Mouse (Mus musculus): ENCODE measurements around the gene C2. TPM values are rescaled to one million over a fixed set of nuclear protein-coding genes. Genes with fewer than 3 reads are reported as not detected.
"Not testable (repeated sequence)": the region's sequence is repeated elsewhere in the genome, so short reads cannot be mapped to it uniquely, and the experiment has no call there.

C2 gene
- total RNA-seq, 2 experiments from 2014 or later = 0.22 to 2.0 TPM

DNA sequence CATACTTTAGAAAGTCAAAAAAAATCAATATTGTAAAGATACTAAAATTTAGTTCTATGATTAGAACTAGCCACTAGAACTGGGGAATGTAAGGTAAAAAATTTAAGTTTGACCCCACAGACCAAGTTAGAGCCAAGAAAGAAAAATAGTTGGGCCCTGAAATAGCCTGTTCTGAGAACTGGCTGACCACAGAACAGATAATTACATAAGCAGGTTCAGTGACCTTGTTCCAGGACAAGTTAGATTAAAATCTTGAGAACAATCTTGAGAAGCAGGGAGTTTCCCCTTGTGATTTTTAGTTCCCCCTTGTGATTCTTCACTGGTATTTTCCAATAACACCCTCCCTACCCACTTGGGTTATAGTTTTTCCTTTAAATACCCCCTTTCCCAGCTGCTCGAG lies 67.3 kb downstream of the C2 start:
- not testable (repeated sequence) for DNase-seq

DNA sequence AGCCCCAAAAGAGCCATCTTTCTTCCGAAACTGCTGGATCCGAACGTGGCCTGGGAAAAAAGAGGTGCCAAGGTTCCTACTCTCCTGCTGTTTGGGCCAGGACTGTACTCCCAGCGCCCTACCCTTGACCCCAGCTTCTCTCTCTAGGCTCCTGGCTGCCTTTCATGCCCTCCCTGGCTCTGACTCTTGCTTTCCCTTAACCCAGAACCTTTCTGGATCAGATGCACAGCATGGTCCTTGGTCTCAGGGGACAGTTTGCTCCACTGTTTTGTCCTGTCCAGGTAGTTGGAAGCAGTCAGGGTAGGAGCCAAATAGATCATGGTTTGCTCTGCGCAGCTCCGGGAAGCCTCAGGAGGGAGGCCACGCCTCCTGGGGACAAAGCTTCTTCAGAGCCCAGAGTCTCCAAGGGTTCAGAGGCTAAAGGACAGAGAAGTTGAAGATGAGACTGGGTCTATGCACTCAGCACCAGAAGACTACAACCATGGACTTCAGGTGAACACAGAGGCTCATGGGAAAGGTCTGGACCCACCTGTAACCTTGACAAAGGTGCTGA lies 83.2 kb downstream of the C2 start:
- DNase-seq = no peak

- not testable (repeated sequence) for DNase-seq
These were observed 84.3 kb downstream of the C2 start for GRCm38 (mm10) chr17:34813747-34814146.

Small RNAs within 50 kb of the gene (microRNA-seq; reads per million reads assigned to microRNA genes)
- gene Mir6970 (1.1 to 2.1 reads per million in 2 experiments), gene Mir6971 (5.1 to 8.0 reads per million in 2 experiments), gene Mir6972 (0 reads per million in 2 experiments)

Other genes starting within 250 kb of the C2 start
- 10 to 100 TPM in 1 of 2 experiments, 1 to 10 TPM in 1; 9.9 to 10.7 TPM for gene Tnxb, start 227.7 kb downstream of the C2 start, total RNA-seq (2021)
- gene C4b, start 154.4 kb downstream of the C2 start, total RNA-seq (2021) = 10 to 100 TPM; 15.7 to 22.6 TPM
- under 1 TPM in 1 of 2 experiments, not detected in 1; 0.32 TPM for gene Cyp21a1, start 93.7 kb downstream of the C2 start, total RNA-seq (2021)
- gene Stk19, start 61.3 kb downstream of the C2 start, total RNA-seq (2021) = 10 to 100 TPM; 54.9 to 61.0 TPM
- 10 to 100 TPM; 37.1 to 43.9 TPM for gene Dxo, start 61.2 kb downstream of the C2 start, total RNA-seq (2021)
- 10 to 100 TPM; 69.5 to 72.4 TPM for gene Skiv2l, start 48.1 kb downstream of the C2 start, total RNA-seq (2021)
- 10 to 100 TPM; 29.2 to 32.1 TPM for gene Nelfe, start 47.9 kb downstream of the C2 start, total RNA-seq (2021)
- gene Cfb, start 35.7 kb downstream of the C2 start, total RNA-seq (2021) = under 1 TPM in 1 of 2 experiments, not detected in 1; 0.23 TPM
- 1 to 10 TPM; 6.9 to 8.0 TPM for gene Zbtb12, start 18.8 kb downstream of the C2 start, total RNA-seq (2021)
- gene Gm20547, start 16.2 kb downstream of the C2 start, total RNA-seq (2021) = not detected
- gene Ehmt2, start 204 bp upstream of the C2 start, total RNA-seq (2021) = 100 to 1,000 TPM; 175 to 182 TPM
- under 1 TPM in 1 of 2 experiments, not detected in 1; 0.28 TPM for gene Slc44a4, start 16.2 kb upstream of the C2 start, total RNA-seq (2021)
- 10 to 100 TPM; 37.6 to 41.2 TPM for gene Neu1, start 33.0 kb upstream of the C2 start, total RNA-seq (2021)
- gene Hspa1b, start 61.0 kb upstream of the C2 start, total RNA-seq (2021) = 10 to 100 TPM; 28.0 to 35.6 TPM
- gene Gm20481, start 71.6 kb upstream of the C2 start, total RNA-seq (2021) = not detected
- 10 to 100 TPM; 19.1 to 26.6 TPM for gene Hspa1a, start 73.9 kb upstream of the C2 start, total RNA-seq (2021)
- under 1 TPM; 0.42 to 0.48 TPM for gene Hspa1l, start 74.4 kb upstream of the C2 start, total RNA-seq (2021)
- 10 to 100 TPM; 17.3 to 19.1 TPM for gene Lsm2, start 83.6 kb upstream of the C2 start, total RNA-seq (2021)
- 10 to 100 TPM; 45.1 to 50.1 TPM for gene Vars, start 102.7 kb upstream of the C2 start, total RNA-seq (2021)
- under 1 TPM; 0.22 to 0.33 TPM for gene Vwa7, start 118.3 kb upstream of the C2 start, total RNA-seq (2021)
- gene Sapcd1, start 129.8 kb upstream of the C2 start, total RNA-seq (2021) = under 1 TPM; 0.62 to 0.94 TPM
- gene Msh5, start 148.5 kb upstream of the C2 start, total RNA-seq (2021) = under 1 TPM; 0.62 to 0.73 TPM
- 10 to 100 TPM in 1 of 2 experiments, 1 to 10 TPM in 1; 6.7 to 11.5 TPM for gene Clic1, start 151.7 kb upstream of the C2 start, total RNA-seq (2021)
- 10 to 100 TPM; 16.0 to 18.0 TPM for gene Ddah2, start 160.8 kb upstream of the C2 start, total RNA-seq (2021)
- gene Ly6g6c, start 167.1 kb upstream of the C2 start, total RNA-seq (2021) = not detected
- not detected for gene Mpig6b, start 167.9 kb upstream of the C2 start, total RNA-seq (2021)
- gene Ly6g6e, start 178.6 kb upstream of the C2 start, total RNA-seq (2021) = 1 to 10 TPM; 3.6 to 5.4 TPM
- gene Ly6g6d, start 179.8 kb upstream of the C2 start, total RNA-seq (2021) = 1 to 10 TPM in 1 of 2 experiments, under 1 TPM in 1; 0.99 to 2.1 TPM
- gene Ly6g6f, start 187.3 kb upstream of the C2 start, total RNA-seq (2021) = not detected
- gene Abhd16a, start 191.0 kb upstream of the C2 start, total RNA-seq (2021) = 100 to 1,000 TPM; 101 to 102 TPM
- not detected for gene Ly6g5c, start 210.0 kb upstream of the C2 start, total RNA-seq (2021)
- under 1 TPM in 1 of 2 experiments, not detected in 1; 0.70 TPM for gene Ly6g5b, start 217.2 kb upstream of the C2 start, total RNA-seq (2021)
- 10 to 100 TPM; 13.0 to 15.2 TPM for gene Gpank1, start 223.2 kb upstream of the C2 start, total RNA-seq (2021)
- 100 to 1,000 TPM; 169 to 176 TPM for gene Csnk2b, start 223.8 kb upstream of the C2 start, total RNA-seq (2021)
- gene D17H6S53E, start 228.1 kb upstream of the C2 start, total RNA-seq (2021) = 10 to 100 TPM; 25.6 to 29.3 TPM
- gene Apom, start 233.8 kb upstream of the C2 start, total RNA-seq (2021) = not detected
- gene Bag6, start 236.9 kb upstream of the C2 start, total RNA-seq (2021) = 100 to 1,000 TPM; 304 to 319 TPM

Measured in layer of hippocampus, postnatal 36 days (tissue).